Mouse (Mus musculus) limb, embryonic 13.5 days (tissue): ENCODE measurements around the gene Mylk. TPM values are rescaled to one million over a fixed set of nuclear protein-coding genes. Genes with fewer than 3 reads are reported as not detected.
A peak's percentile ranks its signal among the peaks of the same experiment; 100 is the strongest.

Experiments used
- ATAC-seq: fragments of 200-750 bp; cut with Nextera tagmentation; 2 replicates; pipeline ENCODE4 v1.8.0; 2017; ENCODE audit warnings: low read depth, moderate number of reproducible peaks, moderate TSS enrichment; ENCODE audit not compliant: low FRiP score
- H3K27ac ChIP-seq: fragments of 300-500 bp; sonication (generic); 2 replicates; pipeline ENCODE4 v1.5.1; 2015; ENCODE audit warnings: inconsistent platforms, mild to moderate bottlenecking, moderate library complexity
- H3K27me3 ChIP-seq: fragments of 300-500 bp; sonication (generic); 2 replicates; pipeline ENCODE4 v1.6.1; 2015; ENCODE audit warnings: mild to moderate bottlenecking, inconsistent platforms
- H3K36me3 ChIP-seq: fragments of 300-500 bp; sonication (generic); 2 replicates; pipeline ENCODE4 v1.6.1; 2015; ENCODE audit warnings: inconsistent platforms, mild to moderate bottlenecking, moderate library complexity
- H3K4me1 ChIP-seq: fragments of 300-500 bp; sonication (generic); 2 replicates; pipeline ENCODE4 v1.6.1; 2015; ENCODE audit warnings: inconsistent platforms
- H3K4me2 ChIP-seq: fragments of 300-500 bp; sonication (generic); replicated peaks from 2 replicates; pipeline ENCODE4 v1.6.1; 2015; ENCODE audit warnings: inconsistent platforms, mild to moderate bottlenecking, moderate library complexity
- H3K4me3 ChIP-seq: fragments of 300-500 bp; sonication (generic); 2 replicates; pipeline ENCODE4 v1.5.1; 2015; ENCODE audit warnings: moderate library complexity, mild to moderate bottlenecking, inconsistent platforms
- H3K9ac ChIP-seq: fragments of 300-500 bp; sonication (generic); 2 replicates; pipeline ENCODE4 v1.6.1; 2015; ENCODE audit warnings: mild to moderate bottlenecking, inconsistent platforms
- H3K9me3 ChIP-seq: fragments of 300-500 bp; sonication (generic); 2 replicates; pipeline ENCODE4 v1.6.1; 2016; ENCODE audit warnings: inconsistent platforms
- WGBS: fragments of 180-500 bp; shearing (Covaris S2); methylation state at CpG from one replicate; pipeline ENCODE4 v1.1.7; 2015; 5-methylcytosine and 5-hydroxymethylcytosine counted together
- polyA plus RNA-seq: library from polyadenylated mRNA; unstranded; fragments of >200 nt; fragmentation: Nextera tagmentation; extraction: Ambion mirVana; gene quantifications from 2 replicates; pipeline ENCODE4 v1.2.1, GENCODE M21; 2015

Mylk gene
- polyA plus RNA-seq, 1 experiment from 2014 or later, result 9.3 TPM

- Histone ChIP-seq H3K4me1 (no peaks in the 10 kb centered on the region), H3K9ac (peak within 1 kb of the TSS; percentile 86), H3K9me3 (no peaks in the 10 kb centered on the region; the same call in 1 of the 2 replicates), H3K27ac (peak within 1 kb of the TSS; percentile 78), H3K27me3 (peaks cover 21% of the 10 kb centered on the region), H3K4me3 (peak within 1 kb of the TSS; percentile 89), H3K36me3 (peaks cover 7% of the 10 kb centered on the region), H3K4me2 (peak within 1 kb of the TSS; percentile 70)
- under 1% methylated on average over 83 of the region's 97 CpGs for WGBS
- ATAC-seq, result peak; percentile 98
These were observed 277.5 kb downstream of the Mylk start, which contains the start of gene Hacd2 for GRCm38 (mm10) chr16:35022242-35023137. Gene Hacd2, plus strand, starts transcription at chr16:35022428.

- Histone ChIP-seq H3K36me3 (peaks cover 7% of the 10 kb centered on the region), H3K4me1 (no peaks in the 10 kb centered on the region), H3K4me2 (peak overlapping the region; percentile 70), H3K4me3 (peak overlapping the region; percentile 89), H3K27ac (no peak overlapping the region), H3K9me3 (no peaks in the 10 kb centered on the region; the same call in 1 of the 2 replicates), H3K27me3 (peaks cover 17% of the 10 kb centered on the region), H3K9ac (peak overlapping the region; percentile 86)
- ATAC-seq, result no peak
- WGBS, result 7% methylated on average over 7 of the region's 8 CpGs
These were observed 278.2 kb downstream of the Mylk start for GRCm38 (mm10) chr16:35023138-35023735.

GRCm38 (mm10) chr16:35024300-35024699, 279.3 kb downstream of the Mylk start:
- Histone ChIP-seq H3K27me3 (peaks cover 15% of the 10 kb centered on the region), H3K4me2 (no peak overlapping the region), H3K4me3 (no peak overlapping the region), H3K9me3 (no peaks in the 10 kb centered on the region; the same call in 1 of the 2 replicates), H3K27ac (no peak overlapping the region), H3K9ac (no peak overlapping the region), H3K36me3 (peaks cover 16% of the 10 kb centered on the region), H3K4me1 (no peaks in the 10 kb centered on the region)
- WGBS, result 88% methylated on average over 5 of the region's 5 CpGs
- ATAC-seq, result no peak

GRCm38 (mm10) chr16:35025347-35025746, 280.3 kb downstream of the Mylk start:
- WGBS, result 96% methylated on average over 4 of the region's 4 CpGs
- H3K27me3 ChIP-seq, result peaks cover 6% of the 10 kb centered on the region
- no peak overlapping the region for H3K27ac ChIP-seq
- H3K36me3 ChIP-seq, result peaks cover 23% of the 10 kb centered on the region
- no peaks in the 10 kb centered on the region; the same call in 1 of the 2 replicates for H3K9me3 ChIP-seq
- ATAC-seq, result no peak
- H3K9ac ChIP-seq, result no peak overlapping the region
- H3K4me2 ChIP-seq, result no peak overlapping the region
- H3K4me3 ChIP-seq, result no peak overlapping the region
- no peaks in the 10 kb centered on the region for H3K4me1 ChIP-seq

- ATAC-seq, result no peak
- H3K4me1 ChIP-seq, result peaks cover 5% of the 10 kb centered on the region
- no peaks in the 10 kb centered on the region for H3K9me3 ChIP-seq
- no peak overlapping the region for H3K4me3 ChIP-seq
- 82% methylated on average over 3 of the region's 3 CpGs for WGBS
- H3K27ac ChIP-seq, result no peak overlapping the region
- H3K4me2 ChIP-seq, result no peak overlapping the region
- H3K9ac ChIP-seq, result no peak overlapping the region
- H3K27me3 ChIP-seq, result no peaks in the 10 kb centered on the region
- peaks cover 42% of the 10 kb centered on the region for H3K36me3 ChIP-seq
These were observed 288.2 kb downstream of the Mylk start for GRCm38 (mm10) chr16:35033241-35033640.

GRCm38 (mm10) chr16:35033809-35034577, 289.0 kb downstream of the Mylk start:
- peaks cover 35% of the 10 kb centered on the region for H3K36me3 ChIP-seq
- H3K4me3 ChIP-seq, result no peak overlapping the region
- no peaks in the 10 kb centered on the region for H3K27me3 ChIP-seq
- 70% methylated on average over 8 of the region's 8 CpGs for WGBS
- no peaks in the 10 kb centered on the region for H3K9me3 ChIP-seq
- H3K9ac ChIP-seq, result no peak overlapping the region
- H3K4me2 ChIP-seq, result no peak overlapping the region
- no peak for ATAC-seq
- no peak overlapping the region for H3K27ac ChIP-seq
- peaks cover 6% of the 10 kb centered on the region for H3K4me1 ChIP-seq

- H3K27ac ChIP-seq, result no peak overlapping the region
- no peak overlapping the region for H3K4me2 ChIP-seq
- H3K9ac ChIP-seq, result no peak overlapping the region
- 80% methylated on average over 5 of the region's 5 CpGs for WGBS
- H3K27me3 ChIP-seq, result no peaks in the 10 kb centered on the region
- peaks cover 34% of the 10 kb centered on the region for H3K36me3 ChIP-seq
- H3K4me1 ChIP-seq, result peaks cover 6% of the 10 kb centered on the region
- H3K4me3 ChIP-seq, result no peak overlapping the region
- no peaks in the 10 kb centered on the region for H3K9me3 ChIP-seq
- no peak for ATAC-seq
These were observed 290.0 kb downstream of the Mylk start for GRCm38 (mm10) chr16:35034971-35035370.

GRCm38 (mm10) chr16:35036754-35037153, 291.7 kb downstream of the Mylk start:
- Histone ChIP-seq H3K9me3 (no peaks in the 10 kb centered on the region), H3K4me2 (no peak overlapping the region), H3K9ac (no peak overlapping the region), H3K4me1 (peaks cover 6% of the 10 kb centered on the region), H3K4me3 (no peak overlapping the region), H3K27ac (no peak overlapping the region), H3K36me3 (peaks cover 40% of the 10 kb centered on the region), H3K27me3 (no peaks in the 10 kb centered on the region)
- no peak for ATAC-seq
- 73% methylated on average over 5 of the region's 5 CpGs for WGBS

- Histone ChIP-seq H3K27me3 (no peaks in the 10 kb centered on the region), H3K9ac (no peak overlapping the region), H3K36me3 (peaks cover 37% of the 10 kb centered on the region), H3K4me1 (peaks cover 6% of the 10 kb centered on the region), H3K27ac (no peak overlapping the region), H3K9me3 (no peaks in the 10 kb centered on the region), H3K4me3 (no peak overlapping the region), H3K4me2 (no peak overlapping the region)
- 19% methylated on average over 4 of the region's 4 CpGs for WGBS
- no peak for ATAC-seq
These were observed 293.5 kb downstream of the Mylk start for GRCm38 (mm10) chr16:35038343-35039057.

GRCm38 (mm10) chr16:35040154-35040553, 295.1 kb downstream of the Mylk start:
- 72% methylated on average over 1 of the region's 1 CpGs for WGBS
- Histone ChIP-seq H3K27me3 (no peaks in the 10 kb centered on the region), H3K9ac (no peak overlapping the region), H3K4me3 (no peak overlapping the region), H3K4me2 (no peak overlapping the region), H3K9me3 (no peaks in the 10 kb centered on the region), H3K36me3 (peaks cover 37% of the 10 kb centered on the region), H3K4me1 (peaks cover 6% of the 10 kb centered on the region), H3K27ac (no peak overlapping the region)
- no peak for ATAC-seq

- 85% methylated on average over 7 of the region's 7 CpGs for WGBS
- Histone ChIP-seq H3K9me3 (no peaks in the 10 kb centered on the region), H3K4me1 (peaks cover 6% of the 10 kb centered on the region), H3K36me3 (peaks cover 37% of the 10 kb centered on the region), H3K4me3 (no peak overlapping the region), H3K9ac (no peak overlapping the region), H3K4me2 (no peak overlapping the region), H3K27ac (no peak overlapping the region), H3K27me3 (no peaks in the 10 kb centered on the region)
- ATAC-seq, result no peak
These were observed 296.0 kb downstream of the Mylk start for GRCm38 (mm10) chr16:35041001-35041400.
